Mouse (Mus musculus): ENCODE measurements around the gene Hoxa1.

DNA sequence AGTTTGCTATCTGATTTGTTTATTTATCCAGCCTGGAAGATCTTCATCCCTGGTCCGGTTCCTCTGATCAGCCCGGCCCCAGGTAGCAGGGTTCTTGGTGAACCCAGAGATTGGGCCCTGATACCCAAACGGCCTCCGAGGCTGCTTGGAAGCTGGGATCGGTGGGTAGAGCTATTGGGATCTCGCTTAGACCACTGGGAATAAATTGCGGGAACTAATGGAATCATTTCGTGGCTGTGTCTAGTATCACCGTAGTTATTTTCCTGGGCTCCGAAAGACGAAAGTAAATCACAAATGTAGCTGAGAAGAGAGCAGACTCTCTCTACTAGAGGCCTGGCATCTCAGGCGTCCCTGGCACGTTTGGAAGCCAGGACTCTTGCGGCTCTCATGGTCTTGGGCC is 47.1 kb upstream of the Hoxa1 start:
- TF ChIP-seq CTCF (conservative IDR thresholded peaks at IDR 0.05; ENCODE audit: low read length) (no peak), POU5F1 (IDR thresholded peaks at IDR 0.05; ENCODE audit: borderline replicate concordance, low read length) (no peak), NANOG (IDR thresholded peaks at IDR 0.05; ENCODE audit: borderline replicate concordance, low read length) (no peak)
